Mouse (Mus musculus) liver, adult 2 months (tissue): ENCODE results near the gene Plod2. TPM values are rescaled to one million over a fixed set of nuclear protein-coding genes. Genes with fewer than 3 reads are reported as not detected.

ENCODE experiments used
- DNase-seq: peaks from one replicate; pipeline ENCODE4 v3.0.0-alpha.2; 2011; ENCODE audit warnings: low read depth, low spot score; ENCODE audit errors: extremely low read depth
- H3K27ac ChIP-seq: fragments of 200-500 bp; replicated peaks from 2 replicates; pipeline ENCODE4 v1.5.1; 2012; ENCODE audit warnings: low read depth, mild to moderate bottlenecking, control low read depth, inconsistent platforms, low read length; ENCODE audit not compliant: insufficient read depth
- H3K27me3 ChIP-seq: fragments of 200-500 bp; 2 replicates; pipeline ENCODE4 v1.6.1; 2012; ENCODE audit warnings: mild to moderate bottlenecking, moderate library complexity, low read length, inconsistent platforms; ENCODE audit not compliant: control insufficient read depth, insufficient read depth
- H3K36me3 ChIP-seq: fragments of 200-500 bp; 2 replicates; pipeline ENCODE4 v1.6.1; 2012; ENCODE audit warnings: low read length, inconsistent platforms; ENCODE audit not compliant: control insufficient read depth, insufficient read depth
- H3K4me1 ChIP-seq: fragments of 200-500 bp; 2 replicates; pipeline ENCODE4 v1.6.1; 2011; ENCODE audit warnings: low read length; ENCODE audit not compliant: control insufficient read depth, insufficient read depth
- H3K4me3 ChIP-seq: fragments of 200-500 bp; 2 replicates; pipeline ENCODE4 v1.5.1; 2011; ENCODE audit warnings: low read depth, mild to moderate bottlenecking, control low read depth, low read length, moderate library complexity; ENCODE audit not compliant: insufficient read depth
- H3K79me2 ChIP-seq: fragments of 200-500 bp; 2 replicates; pipeline ENCODE4 v1.6.1; 2012; ENCODE audit warnings: inconsistent platforms, mild to moderate bottlenecking, low read length, moderate library complexity; ENCODE audit not compliant: control insufficient read depth, insufficient read depth
- H3K9ac ChIP-seq: fragments of 200-500 bp; 2 replicates; pipeline ENCODE4 v1.6.1; 2012; ENCODE audit warnings: low read depth, mild to moderate bottlenecking, control low read depth, inconsistent platforms, low read length
- CTCF ChIP-seq: fragments of 200-500 bp; IDR thresholded peaks from 2 replicates; pipeline ENCODE4 v1.5.1; 2011; ENCODE audit warnings: low read depth, low read length, control low read depth
- POLR2A ChIP-seq: fragments of 200-500 bp; IDR thresholded peaks from 2 replicates; pipeline ENCODE4 v1.6.1; 2011; ENCODE audit warnings: low read length, control low read depth; ENCODE audit not compliant: insufficient read depth; ENCODE audit errors: extremely low read depth
- whole genome bisulfite sequencing: fragments of 180-500 bp; shearing (Covaris S2); methylation state at CpG from one replicate; pipeline ENCODE4 v1.1.7; 2018; 5-methylcytosine and 5-hydroxymethylcytosine counted together
- polyA plus RNA-seq: library from polyadenylated mRNA; depleted of rRNA; stranded (reverse); fragments of >200 nt; gene quantifications from 2 replicates; pipeline ENCODE4 v1.2.3, GENCODE M21; 2012
- total RNA-seq: library from RNA; depleted of rRNA; stranded (reverse); fragments of >200 nt; gene quantifications from 2 replicates; pipeline ENCODE4 v1.2.3, GENCODE M21; 2014

Gene Plod2
- total and polyA plus RNA-seq, 2 experiments: 0.26 to 1.1 TPM

- Histone ChIP-seq H3K4me1 (no peaks in the 10 kb centered on the region), H3K9ac (no peak overlapping the region), H3K27me3 (no peaks in the 10 kb centered on the region), H3K4me3 (no peak overlapping the region), H3K79me2 (no peaks in the 10 kb centered on the region), H3K27ac (no peak overlapping the region), H3K36me3 (no peaks in the 10 kb centered on the region)
- 88% methylated on average over 7 of the region's 7 CpGs for WGBS
- TF ChIP-seq CTCF (no peak), POLR2A (no peak)
- no peak for DNase-seq
These were observed 25.5 kb downstream of the Plod2 start for GRCm38 (mm10) chr9:92567474-92567873.

GRCm38 (mm10) chr9:92568798-92569197 is 26.8 kb downstream of the Plod2 start:
- Histone ChIP-seq H3K27me3 (no peaks in the 10 kb centered on the region), H3K27ac (no peak overlapping the region)
- 96% methylated on average over 3 of the region's 3 CpGs for WGBS

DNA sequence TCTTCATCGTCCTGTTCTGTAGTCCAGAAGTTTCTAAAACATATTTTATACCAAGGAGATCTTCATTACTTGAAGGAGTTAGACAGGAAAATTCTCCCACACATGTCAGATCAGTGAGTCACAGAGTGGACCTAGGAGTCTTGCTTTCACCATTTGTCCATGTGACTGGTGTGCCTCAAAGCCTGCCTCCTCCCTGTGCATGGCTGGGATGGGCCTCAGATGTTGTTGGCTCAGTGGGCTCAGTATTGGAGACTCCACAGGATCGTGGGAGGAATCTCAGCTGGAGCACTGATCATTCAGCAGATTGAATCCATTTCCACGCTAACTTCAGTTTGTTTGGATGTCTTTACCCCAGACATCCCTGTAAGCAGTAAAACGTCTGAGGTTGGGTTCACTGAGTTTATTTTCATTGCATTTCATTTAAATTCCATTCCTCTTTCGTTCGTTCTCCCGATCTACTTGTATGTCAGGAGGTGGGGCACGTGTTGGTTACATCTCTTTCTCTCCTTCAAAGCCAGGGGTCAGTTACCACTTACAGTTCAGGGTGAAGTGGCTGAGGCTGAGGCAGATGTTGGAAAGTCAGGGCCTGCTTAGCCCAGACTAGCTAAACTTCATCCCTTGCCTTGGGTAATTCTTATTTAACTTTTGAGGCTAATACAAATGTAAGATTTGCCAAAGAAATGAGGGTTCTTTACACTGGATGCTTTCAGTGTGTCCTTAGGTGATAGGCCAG is 30.5 kb downstream of the Plod2 start:
- no peak for TF ChIP-seq POLR2A
- TF ChIP-seq CTCF: no peak
- 86% methylated on average over 8 of the region's 8 CpGs for WGBS
- H3K9ac ChIP-seq: no peak overlapping the region
- no peak for DNase-seq
- H3K79me2 ChIP-seq: no peaks in the 10 kb centered on the region
- no peak overlapping the region for H3K27ac ChIP-seq
- no peak overlapping the region for H3K4me3 ChIP-seq
- H3K4me1 ChIP-seq: no peaks in the 10 kb centered on the region
- H3K27me3 ChIP-seq: no peaks in the 10 kb centered on the region
- H3K36me3 ChIP-seq: no peaks in the 10 kb centered on the region

More at GRCm38 (mm10) chr9:92568798-92569197, 26.8 kb downstream of the Plod2 start:
- Histone ChIP-seq H3K4me1 (no peaks in the 10 kb centered on the region), H3K9ac (no peak overlapping the region), H3K36me3 (no peaks in the 10 kb centered on the region), H3K79me2 (no peaks in the 10 kb centered on the region), H3K4me3 (no peak overlapping the region)
- TF ChIP-seq POLR2A: no peak
- TF ChIP-seq CTCF: no peak
- no peak for DNase-seq

DNA sequence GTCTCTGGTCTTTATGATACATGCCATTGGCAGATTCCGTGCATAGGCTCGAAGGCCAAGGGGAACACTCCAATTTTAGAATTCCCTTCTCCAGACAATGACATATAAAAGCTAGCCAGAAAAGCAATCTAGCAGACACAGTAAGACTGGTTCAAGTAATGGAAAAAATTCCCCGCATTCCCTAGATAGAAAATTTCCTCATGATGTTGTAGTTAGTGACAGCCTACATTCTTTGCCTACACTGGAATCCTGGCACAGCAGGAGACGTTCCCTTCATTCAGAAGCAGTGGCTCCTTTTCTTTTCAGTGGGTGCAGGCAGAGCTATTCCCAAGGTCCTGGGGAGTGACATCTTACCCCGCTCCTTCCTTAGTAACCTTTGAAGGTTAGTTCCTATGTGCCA is 41.9 kb downstream of the Plod2 start:
- Histone ChIP-seq H3K4me1 (no peaks in the 10 kb centered on the region), H3K27ac (no peak overlapping the region), H3K36me3 (no peaks in the 10 kb centered on the region), H3K79me2 (no peaks in the 10 kb centered on the region), H3K27me3 (no peaks in the 10 kb centered on the region), H3K4me3 (no peak overlapping the region), H3K9ac (no peak overlapping the region)
- TF ChIP-seq POLR2A (no peak), CTCF (no peak)
- WGBS: 84% methylated on average over 5 of the region's 5 CpGs
- DNase-seq: no peak

GRCm38 (mm10) chr9:92586025-92586424 is 44.0 kb downstream of the Plod2 start:
- H3K27me3 ChIP-seq: no peaks in the 10 kb centered on the region
- no peaks in the 10 kb centered on the region for H3K4me1 ChIP-seq
- no peak for DNase-seq
- WGBS: 86% methylated on average over 1 of the region's 1 CpGs
- H3K4me3 ChIP-seq: no peak overlapping the region
- H3K79me2 ChIP-seq: no peaks in the 10 kb centered on the region
- H3K36me3 ChIP-seq: no peaks in the 10 kb centered on the region
- no peak overlapping the region for H3K27ac ChIP-seq
- no peak overlapping the region for H3K9ac ChIP-seq
- TF ChIP-seq CTCF: no peak
- TF ChIP-seq POLR2A: no peak

- WGBS: 94% methylated on average over 8 of the region's 8 CpGs
- H3K4me1 ChIP-seq: no peaks in the 10 kb centered on the region
- no peak overlapping the region for H3K4me3 ChIP-seq
- TF ChIP-seq POLR2A: no peak
- TF ChIP-seq CTCF: no peak
- H3K27me3 ChIP-seq: no peaks in the 10 kb centered on the region
- no peak for DNase-seq
- no peaks in the 10 kb centered on the region for H3K79me2 ChIP-seq
- no peak overlapping the region for H3K9ac ChIP-seq
- H3K27ac ChIP-seq: no peak overlapping the region
- H3K36me3 ChIP-seq: no peaks in the 10 kb centered on the region
These were observed 45.4 kb downstream of the Plod2 start for GRCm38 (mm10) chr9:92587391-92587790.
